Mouse (Mus musculus) lung, postnatal 0 days (tissue): ENCODE measurements around the gene Alkbh2. TPM values are rescaled to one million over a fixed set of nuclear protein-coding genes. Genes with fewer than 3 reads are reported as not detected.

Experiments
- ATAC-seq: fragments of 200-750 bp; cut with Nextera tagmentation; 2 replicates; pipeline ENCODE4 v1.8.0; 2017; ENCODE audit warnings: moderate library complexity
- DNase-seq: peaks from one replicate; pipeline ENCODE4 v3.0.0-alpha.2; 2016; ENCODE audit warnings: low spot score
- H3K27ac ChIP-seq: fragments of 300-500 bp; sonication (generic); 2 replicates; pipeline ENCODE4 v1.5.1; 2014; ENCODE audit warnings: antibody characterized with exemption, mild to moderate bottlenecking, low read length, mixed read lengths
- H3K27me3 ChIP-seq: fragments of 300-500 bp; sonication (generic); replicated peaks from 2 replicates; pipeline ENCODE4 v1.6.1; 2014; ENCODE audit warnings: low read length, mixed read lengths; ENCODE audit not compliant: insufficient read depth
- H3K36me3 ChIP-seq: fragments of 300-500 bp; sonication (generic); 2 replicates; pipeline ENCODE4 v1.6.1; 2014; ENCODE audit warnings: low read length, mixed read lengths; ENCODE audit not compliant: insufficient read depth
- H3K4me1 ChIP-seq: fragments of 300-500 bp; sonication (generic); 2 replicates; pipeline ENCODE4 v1.6.1; 2014; ENCODE audit warnings: antibody characterized with exemption, low read depth, low read length, mixed read lengths; ENCODE audit not compliant: insufficient read depth
- H3K4me2 ChIP-seq: fragments of 300-500 bp; sonication (generic); replicated peaks from 2 replicates; pipeline ENCODE4 v1.6.1; 2014; ENCODE audit warnings: low read depth, mild to moderate bottlenecking, low read length, moderate library complexity, mixed read lengths
- H3K4me3 ChIP-seq: fragments of 300-500 bp; sonication (generic); 2 replicates; pipeline ENCODE4 v1.5.1; 2014; ENCODE audit warnings: low read depth, low read length
- H3K9ac ChIP-seq: fragments of 300-500 bp; sonication (generic); replicated peaks from 2 replicates; pipeline ENCODE4 v1.6.1; 2014; ENCODE audit warnings: low read depth, mild to moderate bottlenecking
- H3K9me3 ChIP-seq: fragments of 300-500 bp; sonication (generic); 2 replicates; pipeline ENCODE4 v1.6.1; 2016; ENCODE audit warnings: low read length, mixed read lengths
- CTCF ChIP-seq: IDR thresholded peaks from 2 replicates; pipeline ENCODE4 v1.5.1; 2016; ENCODE audit warnings: antibody characterized with exemption, mild to moderate bottlenecking
- EP300 ChIP-seq: IDR thresholded peaks from 2 replicates; pipeline ENCODE4 v1.6.1; 2016; ENCODE audit warnings: antibody characterized with exemption, mild to moderate bottlenecking, control low read depth
- WGBS: fragments of 180-500 bp; shearing (Covaris S2); extraction: QIAGEN DNeasy Blood & Tissue Kit; methylation state at CpG from one replicate; pipeline ENCODE4 v1.1.7; 2014; 5-methylcytosine and 5-hydroxymethylcytosine counted together
- polyA plus RNA-seq: library from polyadenylated mRNA; unstranded; fragments of >200 nt; fragmentation: Nextera tagmentation; extraction: Ambion mirVana; gene quantifications from 2 replicates; pipeline ENCODE4 v1.2.1, GENCODE M21; 2015

Alkbh2 gene
- polyA plus RNA-seq, 1 experiment from 2014 or later: 4.1 TPM

DNA sequence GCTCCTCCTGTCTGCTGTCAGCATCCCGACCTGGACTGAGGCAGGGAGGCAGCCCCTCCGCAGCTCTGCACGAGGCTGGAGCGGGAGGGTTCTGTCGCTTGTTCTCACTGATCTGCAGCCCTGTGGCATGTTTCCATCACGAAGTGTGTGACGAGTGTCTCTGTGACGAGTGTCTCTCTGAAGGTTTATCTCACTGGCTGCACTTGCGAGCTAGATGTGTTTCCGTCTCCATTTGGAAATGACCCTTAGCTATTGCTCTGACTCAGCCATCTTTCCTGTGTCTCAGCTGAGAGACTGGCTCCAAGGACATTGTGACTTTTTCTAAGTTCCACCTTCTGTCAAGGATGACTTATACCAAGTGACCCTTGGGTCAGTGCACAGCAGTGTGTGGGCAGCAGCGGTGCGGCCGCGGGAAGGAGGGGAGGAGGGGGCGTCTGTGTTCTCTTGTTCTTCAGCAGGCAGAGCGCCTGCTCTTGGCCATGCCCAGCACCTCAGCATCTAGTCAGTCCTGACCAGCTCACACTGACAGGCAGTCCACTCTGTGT is 21.6 kb downstream of the Alkbh2 start:
- TF ChIP-seq EP300 (no peak), CTCF (no peak)

DNA sequence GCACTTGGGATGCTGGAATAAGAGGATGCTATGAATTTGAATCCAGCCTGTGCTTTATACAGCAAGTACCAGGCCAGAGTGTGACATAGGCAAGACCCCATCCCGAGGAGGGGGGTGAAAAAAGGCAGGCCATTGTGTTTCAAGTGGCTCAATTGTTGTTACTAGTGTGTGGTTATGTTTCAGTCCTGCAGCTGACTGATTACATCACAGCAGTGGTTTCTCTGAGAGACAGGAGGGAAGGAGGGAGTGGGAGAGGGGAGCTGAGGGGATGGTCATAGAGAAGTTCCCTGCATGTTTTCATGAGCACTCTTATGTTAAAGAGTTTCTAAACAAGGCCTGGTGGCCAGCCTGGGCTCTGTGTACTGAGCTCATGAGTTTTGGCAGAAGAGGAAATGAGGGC is 25.2 kb downstream of the Alkbh2 start:
- H3K9me3 ChIP-seq: no peaks in the 10 kb centered on the region
- no peak for DNase-seq
- H3K9ac ChIP-seq: no peak overlapping the region
- peaks cover 20% of the 10 kb centered on the region; the same call in 1 of the 2 replicates for H3K36me3 ChIP-seq
- no peak overlapping the region for H3K4me3 ChIP-seq
- 74% methylated on average over 1 of the region's 1 CpGs for WGBS
- ATAC-seq: no peak
- H3K4me2 ChIP-seq: no peak overlapping the region
- H3K27ac ChIP-seq: no peak overlapping the region
- TF ChIP-seq EP300 (no peak), CTCF (no peak)
- H3K27me3 ChIP-seq: no peaks in the 10 kb centered on the region
- peaks cover 6% of the 10 kb centered on the region for H3K4me1 ChIP-seq

More for the DNA sequence above, 21.6 kb downstream of the Alkbh2 start:
- no peak overlapping the region for H3K4me2 ChIP-seq
- H3K4me1 ChIP-seq: no peaks in the 10 kb centered on the region
- ATAC-seq (no peak), DNase-seq (no peak)
- 71% methylated on average over 16 of the region's 16 CpGs for WGBS
- H3K36me3 ChIP-seq: peaks cover 47% of the 10 kb centered on the region
- H3K4me3 ChIP-seq: no peak overlapping the region
- no peaks in the 10 kb centered on the region for H3K9me3 ChIP-seq
- no peaks in the 10 kb centered on the region for H3K27me3 ChIP-seq
- no peak overlapping the region for H3K9ac ChIP-seq
- H3K27ac ChIP-seq: no peak overlapping the region

DNA sequence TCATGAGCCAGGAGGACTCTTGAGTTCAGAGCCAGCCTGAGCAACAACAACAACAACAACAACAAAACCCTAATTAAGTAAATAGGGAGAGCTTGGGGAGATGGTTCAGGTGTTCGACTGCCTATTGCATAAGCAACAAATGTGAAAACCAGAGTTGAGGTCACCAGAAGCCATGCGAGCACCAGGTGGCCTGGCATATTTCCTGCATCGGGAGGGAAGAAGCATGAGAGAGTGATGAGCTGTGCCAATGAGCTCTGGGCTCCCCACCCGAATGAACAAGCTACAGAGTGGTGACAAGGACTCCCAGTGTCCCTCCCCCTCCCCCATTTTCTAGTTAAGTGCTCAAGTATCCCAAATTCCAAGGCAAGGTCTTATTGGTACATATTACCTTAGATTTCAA is 26.1 kb downstream of the Alkbh2 start:
- ATAC-seq (no peak), DNase-seq (no peak)
- Histone ChIP-seq H3K9ac (no peak overlapping the region), H3K27me3 (no peaks in the 10 kb centered on the region), H3K27ac (no peak overlapping the region), H3K4me3 (no peak overlapping the region), H3K4me2 (no peak overlapping the region), H3K9me3 (no peaks in the 10 kb centered on the region), H3K36me3 (peaks cover 16% of the 10 kb centered on the region; the same call in 1 of the 2 replicates), H3K4me1 (peaks cover 6% of the 10 kb centered on the region)
- WGBS: 84% methylated on average over 4 of the region's 4 CpGs
- TF ChIP-seq CTCF (no peak), EP300 (no peak)

DNA sequence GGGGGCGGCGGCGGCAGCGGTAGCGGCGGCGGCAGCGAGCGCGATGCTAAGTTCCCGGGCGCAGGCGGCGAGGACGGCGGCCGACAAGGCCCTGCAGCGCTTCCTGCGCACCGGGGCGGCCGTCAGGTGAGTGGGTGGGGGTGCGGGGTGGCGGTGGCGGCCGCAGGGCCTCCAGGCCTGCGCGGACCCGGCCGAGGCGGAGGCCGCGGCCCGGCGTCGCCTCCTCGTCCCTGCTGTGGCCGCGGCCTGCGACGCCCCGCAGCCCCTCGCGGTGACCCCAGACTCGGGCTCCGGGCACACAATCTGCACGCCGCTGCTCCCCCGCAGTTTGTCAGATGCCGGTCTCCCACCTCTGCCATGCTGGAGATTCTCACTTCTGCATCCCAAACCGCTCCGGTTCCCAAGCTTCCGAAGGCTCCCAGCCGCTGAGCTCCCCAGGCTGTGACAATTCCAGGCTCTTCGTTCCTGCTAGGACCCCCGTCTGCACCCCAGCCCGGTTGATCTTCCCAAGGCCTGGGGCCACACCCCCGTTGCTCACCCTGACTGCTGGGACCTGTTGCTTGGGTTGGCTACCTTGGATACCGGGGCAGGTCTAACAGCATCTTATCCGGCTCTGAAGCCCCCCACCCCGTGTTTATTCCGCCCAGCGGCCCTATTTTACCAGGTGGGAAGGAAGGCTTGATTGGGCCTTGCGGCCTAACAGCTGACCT is 27.5 kb downstream of the Alkbh2 start:
- Histone ChIP-seq H3K4me1 (peaks cover 6% of the 10 kb centered on the region), H3K27me3 (no peaks in the 10 kb centered on the region), H3K9me3 (no peaks in the 10 kb centered on the region), H3K36me3 (peaks cover 3% of the 10 kb centered on the region; the same call in 1 of the 2 replicates), H3K4me3 (peak overlapping the region; percentile 95), H3K27ac (peak overlapping the region; percentile 54; the same call in 1 of the 2 replicates), H3K9ac (peak overlapping the region; percentile 82), H3K4me2 (peak overlapping the region; percentile 76)
- ATAC-seq (peak; percentile 79), DNase-seq (no peak)
- TF ChIP-seq CTCF (no peak), EP300 (no peak)
- WGBS: 3% methylated on average over 46 of the region's 64 CpGs

DNA sequence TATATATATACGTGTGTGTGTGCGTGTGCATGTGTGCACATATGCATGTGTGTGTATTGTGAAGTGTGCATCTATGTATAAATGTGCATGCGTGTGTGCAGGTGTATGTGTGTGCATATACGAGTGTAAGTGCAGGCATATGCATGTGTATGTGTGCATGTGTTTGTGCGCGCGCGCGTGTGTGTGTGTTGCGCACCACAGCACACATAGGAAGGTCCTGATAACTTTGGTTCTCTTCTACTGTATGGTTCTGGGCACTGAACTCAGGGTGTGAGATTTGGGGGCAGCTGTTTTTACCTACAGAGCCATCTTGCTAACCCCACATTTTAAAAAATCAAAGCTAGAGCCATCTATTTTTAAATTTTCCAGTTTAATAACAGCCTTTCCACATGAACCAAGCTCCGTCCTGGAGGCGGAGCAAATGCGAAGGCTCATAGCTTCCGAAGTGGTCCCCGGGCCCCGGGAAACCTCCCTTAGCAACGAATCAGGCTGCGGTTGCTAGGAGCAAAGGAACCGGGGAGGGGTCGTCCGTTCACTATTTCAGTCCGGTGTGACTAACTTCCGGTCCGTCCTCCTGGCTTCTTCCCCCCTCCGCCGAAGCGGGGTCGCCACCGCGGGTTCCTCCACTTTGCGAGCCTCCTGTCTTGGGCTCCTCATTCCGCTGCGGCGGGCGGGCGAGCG is 28.2 kb downstream of the Alkbh2 start:
- DNase-seq (peak; percentile 89), ATAC-seq (peak; percentile 95)
- H3K4me2 ChIP-seq: peak overlapping the region; percentile 76
- H3K36me3 ChIP-seq: no peaks in the 10 kb centered on the region
- peaks cover 6% of the 10 kb centered on the region for H3K4me1 ChIP-seq
- 10% methylated on average over 36 of the region's 37 CpGs for WGBS
- H3K4me3 ChIP-seq: peak overlapping the region; percentile 95
- peak overlapping the region; percentile 82 for H3K9ac ChIP-seq
- H3K27ac ChIP-seq: peak overlapping the region; percentile 54; the same call in 1 of the 2 replicates
- TF ChIP-seq CTCF (no peak; the same call in 1 of the 2 replicates), EP300 (no peak)
- no peaks in the 10 kb centered on the region for H3K9me3 ChIP-seq
- H3K27me3 ChIP-seq: no peaks in the 10 kb centered on the region

DNA sequence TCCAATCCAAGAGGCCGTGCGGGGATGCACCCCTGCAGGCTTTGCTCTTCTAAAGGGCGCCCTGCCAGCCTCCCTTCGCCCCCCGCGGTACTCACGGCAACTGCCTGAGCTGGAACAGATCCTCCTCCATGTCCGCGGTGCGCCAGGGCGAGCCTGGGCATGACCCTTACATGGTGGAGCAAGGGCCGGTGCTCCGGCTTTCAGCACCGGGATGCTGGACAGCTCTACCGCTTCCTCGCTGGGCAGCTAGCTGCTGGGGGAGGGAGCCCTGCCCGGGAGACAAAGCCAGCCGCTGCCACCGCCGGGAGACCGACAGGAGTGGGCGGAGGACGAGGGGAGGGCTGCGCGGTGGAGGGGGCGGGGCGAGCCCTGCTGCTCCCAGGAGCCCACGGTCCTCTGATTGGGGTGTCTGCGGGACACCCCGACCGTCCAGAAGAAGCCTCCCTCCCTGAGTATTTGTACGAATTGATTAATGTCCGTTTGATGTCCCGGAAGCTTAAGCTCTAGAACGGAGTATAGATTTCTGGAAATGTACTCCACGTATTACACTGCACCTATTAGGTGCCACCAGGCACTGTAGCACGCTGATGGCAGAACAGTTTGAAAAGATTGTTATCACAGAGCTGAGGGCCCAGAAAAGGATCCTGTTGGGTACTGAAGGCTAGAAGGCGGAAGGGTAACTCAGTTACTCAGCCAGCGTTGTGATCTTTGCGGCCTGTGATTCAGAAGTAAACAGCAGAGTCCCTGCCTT is 36.8 kb downstream of the Alkbh2 start, which contains the start of gene Svop:
TSS of gene Svop (minus strand) at position 514 of the 751 bp plus-strand sequence.
- 0 out of 2 replicates have a peak, but pooled peaks cover 5% of the 10 kb centered on the region for H3K27me3 ChIP-seq
- no peaks in the 10 kb centered on the region for H3K36me3 ChIP-seq
- H3K9me3 ChIP-seq: no peaks in the 10 kb centered on the region
- H3K4me3 ChIP-seq: no peak within 1 kb of the TSS
- no peaks in the 10 kb centered on the region for H3K4me1 ChIP-seq
- H3K27ac ChIP-seq: no peak within 1 kb of the TSS
- no peak within 1 kb of the TSS for H3K4me2 ChIP-seq
- TF ChIP-seq EP300: no peak
- no peak for TF ChIP-seq CTCF
- WGBS: 2% methylated on average over 39 of the region's 40 CpGs
- peak; percentile 83 for DNase-seq
- H3K9ac ChIP-seq: no peak within 1 kb of the TSS
- peak; percentile 82 for ATAC-seq
